Mouse (Mus musculus) MEL (cell line): ENCODE results near the gene Cdc27. TPM values are rescaled to one million over a fixed set of nuclear protein-coding genes. Genes with fewer than 3 reads are reported as not detected.

Experiments used
- DNase-seq: peaks from one replicate; pipeline ENCODE4 v3.0.0; 2011; ENCODE audit warnings: low read depth, low spot score
- H3K27ac ChIP-seq: 2 replicates; pipeline ENCODE4 v1.5.1; 2012; ENCODE audit warnings: low read depth, mild to moderate bottlenecking, control low read depth, low read length, moderate library complexity; ENCODE audit not compliant: control insufficient read depth
- H3K27me3 ChIP-seq, 2 experiments: fragments of 150-350 bp in 1 of 2; sonication (generic) in 1 of 2; 2 replicates each; pipeline ENCODE4 v1.6.1; 2012; ENCODE audit warnings: low read length in 2 of 2, mild to moderate bottlenecking in 2 of 2, improper control_type of control experiment in 1 of 2, moderate library complexity in 1 of 2; ENCODE audit not compliant: insufficient read depth in 2 of 2, control insufficient read depth in 1 of 2
- H3K36me3 ChIP-seq, 2 experiments: 2 replicates each; pipeline ENCODE4 v1.6.1; 2012 to 2014; ENCODE audit warnings: low read length in 2 of 2, improper control_type of control experiment in 1 of 2, inconsistent platforms in 1 of 2, mild to moderate bottlenecking in 1 of 2; ENCODE audit not compliant: insufficient read depth in 2 of 2, control insufficient read depth in 1 of 2
- H3K4me1 ChIP-seq, 2 experiments: fragments of 150-350 bp in 1 of 2; sonication (generic) in 1 of 2; 2 replicates each; pipeline ENCODE4 v1.6.1; 2012; ENCODE audit warnings: low read length in 2 of 2, improper control_type of control experiment in 1 of 2, mild to moderate bottlenecking in 1 of 2; ENCODE audit not compliant: insufficient read depth in 2 of 2, control insufficient read depth in 1 of 2
- H3K4me3 ChIP-seq, 2 experiments: fragments of 150-350 bp in 1 of 2; sonication (generic) in 1 of 2; 2 replicates each; pipeline ENCODE4 v1.5.1; 2012; ENCODE audit warnings: low read depth in 2 of 2, low read length in 2 of 2, mild to moderate bottlenecking in 2 of 2, moderate library complexity in 2 of 2, control low read depth in 1 of 2, improper control_type of control experiment in 1 of 2; ENCODE audit not compliant: control insufficient read depth in 1 of 2, insufficient read depth in 1 of 2
- H3K79me2 ChIP-seq: 2 replicates; pipeline ENCODE4 v1.6.1; 2012; ENCODE audit warnings: mild to moderate bottlenecking, low read length, moderate library complexity; ENCODE audit not compliant: control insufficient read depth, poor library complexity, insufficient read depth
- H3K9ac ChIP-seq: 2 replicates; pipeline ENCODE4 v1.6.1; 2012; ENCODE audit warnings: low read depth, mild to moderate bottlenecking, control low read depth, low read length, moderate library complexity; ENCODE audit not compliant: control insufficient read depth, poor library complexity, severe bottlenecking
- H3K9me3 ChIP-seq: fragments of 150-350 bp; sonication (generic); replicated peaks from 2 replicates; pipeline ENCODE4 v1.6.1; 2012; ENCODE audit warnings: mild to moderate bottlenecking, low read length, improper control_type of control experiment, moderate library complexity; ENCODE audit not compliant: insufficient read depth
- CTCF ChIP-seq, 3 experiments: IDR thresholded peaks in 2 of 3; conservative IDR thresholded peaks in 1 of 3; 2 replicates each; pipeline ENCODE4 v1.5.1; 2011 to 2012; ENCODE audit warnings: low read length in 3 of 3, low read depth in 2 of 3, mild to moderate bottlenecking in 2 of 3, improper control_type of control experiment in 1 of 3, inconsistent platforms in 1 of 3, mixed read lengths in 1 of 3, moderate library complexity in 1 of 3; ENCODE audit not compliant: control insufficient read depth in 1 of 3, insufficient read depth in 1 of 3, poor library complexity in 1 of 3, severe bottlenecking in 1 of 3
- EP300 ChIP-seq, 2 experiments: IDR thresholded peaks; 2 replicates each; pipeline ENCODE4 v1.6.1; 2011; ENCODE audit warnings: improper control_type of control experiment in 2 of 2, low read length in 2 of 2, low read depth in 1 of 2, mild to moderate bottlenecking in 1 of 2
- ETS1 ChIP-seq: IDR thresholded peaks from 2 replicates; pipeline ENCODE4 v1.6.1; 2012; ENCODE audit warnings: low read depth, mild to moderate bottlenecking, inconsistent platforms, low read length, improper control_type of control experiment, moderate library complexity
- GABPA ChIP-seq: IDR thresholded peaks from 2 replicates; pipeline ENCODE4 v1.6.1; 2012; ENCODE audit warnings: low read depth, mild to moderate bottlenecking, inconsistent platforms, low read length, improper control_type of control experiment, moderate library complexity
- GATA1 ChIP-seq: IDR thresholded peaks from 2 replicates; pipeline ENCODE4 v1.6.1; 2011; ENCODE audit warnings: low read depth, low read length, improper control_type of control experiment
- MAFK ChIP-seq: IDR thresholded peaks from 2 replicates; pipeline ENCODE4 v1.6.1; 2011; ENCODE audit warnings: low read depth, mild to moderate bottlenecking, low read length, improper control_type of control experiment, borderline replicate concordance
- MAX ChIP-seq: IDR thresholded peaks from 2 replicates; pipeline ENCODE4 v1.6.1; 2011; ENCODE audit warnings: low read length, improper control_type of control experiment
- MEF2A ChIP-seq: IDR thresholded peaks from 2 replicates; pipeline ENCODE4 v1.6.1; 2014; ENCODE audit warnings: low read depth, mild to moderate bottlenecking, inconsistent platforms, low read length, improper control_type of control experiment; ENCODE audit not compliant: poor library complexity, insufficient replicate concordance, severe bottlenecking; ENCODE audit errors: extremely low read depth
- MXI1 ChIP-seq: IDR thresholded peaks from 2 replicates; pipeline ENCODE4 v1.6.1; 2011; ENCODE audit warnings: mild to moderate bottlenecking, low read depth, low read length, improper control_type of control experiment
- MYC ChIP-seq: IDR thresholded peaks from 2 replicates; pipeline ENCODE4 v1.6.1; 2011; ENCODE audit warnings: low read depth, mild to moderate bottlenecking, low read length, improper control_type of control experiment, moderate library complexity
- POLR2A ChIP-seq, 2 experiments: IDR thresholded peaks; 2 replicates each; pipeline ENCODE4 v1.6.1; 2011 to 2012; ENCODE audit warnings: low read length in 2 of 2, mild to moderate bottlenecking in 2 of 2, control low read depth in 1 of 2, improper control_type of control experiment in 1 of 2, low read depth in 1 of 2, moderate library complexity in 1 of 2; ENCODE audit not compliant: control insufficient read depth in 1 of 2, insufficient read depth in 1 of 2, poor library complexity in 1 of 2
- POLR2AphosphoS5 ChIP-seq: IDR thresholded peaks from 2 replicates; pipeline ENCODE4 v1.6.1; 2012; ENCODE audit warnings: low read depth, borderline replicate concordance, mild to moderate bottlenecking, inconsistent platforms, low read length, moderate library complexity, mixed read lengths
- RCOR1 ChIP-seq: IDR thresholded peaks from 2 replicates; pipeline ENCODE4 v1.6.1; 2012; ENCODE audit warnings: low read depth, mild to moderate bottlenecking, inconsistent platforms, low read length, improper control_type of control experiment
- SIN3A ChIP-seq: IDR thresholded peaks from 2 replicates; pipeline ENCODE4 v1.6.1; 2012; ENCODE audit warnings: low read length, improper control_type of control experiment, inconsistent platforms
- TBP ChIP-seq: IDR thresholded peaks from 2 replicates; pipeline ENCODE4 v1.8.0; 2011; ENCODE audit warnings: low read depth, low read length, improper control_type of control experiment
- TCF12 ChIP-seq: IDR thresholded peaks from 2 replicates; pipeline ENCODE4 v1.6.1; 2014; ENCODE audit warnings: low read depth, mild to moderate bottlenecking, inconsistent platforms, low read length, improper control_type of control experiment, moderate library complexity
- UBTF ChIP-seq: IDR thresholded peaks from 2 replicates; pipeline ENCODE4 v1.6.1; 2012; ENCODE audit warnings: low read depth, mild to moderate bottlenecking, inconsistent platforms, low read length, improper control_type of control experiment, moderate library complexity, borderline replicate concordance; ENCODE audit not compliant: insufficient read depth
- USF1 ChIP-seq: IDR thresholded peaks from 2 replicates; pipeline ENCODE4 v1.6.1; 2014; ENCODE audit warnings: low read depth, mild to moderate bottlenecking, inconsistent platforms, low read length, improper control_type of control experiment, moderate library complexity
- USF2 ChIP-seq, 2 experiments: IDR thresholded peaks; 2 replicates each; pipeline ENCODE4 v1.6.1; 2011 to 2012; ENCODE audit warnings: improper control_type of control experiment in 2 of 2, low read length in 2 of 2, borderline replicate concordance in 1 of 2, inconsistent platforms in 1 of 2, low read depth in 1 of 2, mild to moderate bottlenecking in 1 of 2; ENCODE audit not compliant: insufficient read depth in 1 of 2
- ZKSCAN1 ChIP-seq: IDR thresholded peaks from 2 replicates; pipeline ENCODE4 v1.6.1; 2012; ENCODE audit warnings: low read depth, mild to moderate bottlenecking, inconsistent platforms, low read length, improper control_type of control experiment, moderate library complexity
- ZNF384 ChIP-seq: IDR thresholded peaks from 2 replicates; pipeline ENCODE4 v1.6.1; 2012; ENCODE audit warnings: low read depth, mild to moderate bottlenecking, inconsistent platforms, low read length, improper control_type of control experiment
- polyA plus RNA-seq, 2 experiments: library from polyadenylated mRNA; stranded (reverse) in 1 of 2; unstranded in 1 of 2; fragments of >175 nt in 1 of 2; fragments of >200 nt in 1 of 2; gene quantifications; 2 replicates each; pipeline versions ENCODE4 v1.2.1 to v1.2.4; 2012; ENCODE audit warnings: low replicate concordance in 2 of 2, low read depth in 1 of 2; ENCODE audit not compliant: insufficient read length in 2 of 2, insufficient read depth in 1 of 2, missing spikeins in 1 of 2
- total RNA-seq: library from RNA; depleted of rRNA; stranded (reverse); fragments of 300-350 nt; gene quantifications from 2 replicates; pipeline ENCODE4 v1.2.3, GENCODE M21; 2012

Gene Cdc27
- total and polyA plus RNA-seq, 3 experiments = 24.4 to 180 (median 30.4) TPM

DNA sequence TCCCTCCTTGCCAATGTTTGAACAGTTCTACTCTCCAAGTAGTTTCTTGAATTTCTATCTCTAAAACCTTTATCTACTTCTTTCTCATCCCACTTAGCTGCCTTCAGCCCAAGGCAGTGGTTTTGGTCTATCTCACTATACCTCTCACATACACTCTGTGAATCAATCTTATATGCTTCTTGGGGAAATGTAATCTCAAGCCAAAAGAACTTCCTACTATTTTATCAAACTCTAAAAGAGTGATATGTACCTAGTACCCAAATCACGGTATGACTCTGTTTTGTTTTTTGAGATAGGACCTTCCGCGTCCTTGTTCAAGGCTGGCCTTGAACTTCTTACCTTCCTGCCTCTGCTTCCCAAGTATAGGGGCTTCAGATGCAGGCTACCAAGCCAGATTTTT, 2.9 kb downstream of the Cdc27 start:
- no peak overlapping the region for H3K4me3 ChIP-seq

GRCm38 (mm10) chr11:104544507-104544906, 5.9 kb downstream of the Cdc27 start:
- peak; percentile 99 for TF ChIP-seq MAFK
- TF ChIP-seq ETS1 = peak; percentile 53
- peak; percentile 85 for TF ChIP-seq USF1
- peak; percentile 41; the same call in 1 of the 2 replicates for TF ChIP-seq GATA1
- TF ChIP-seq TCF12 = no peak
- Histone ChIP-seq H3K27me3 (no peaks in the 10 kb centered on the region), H3K79me2 (peaks cover 69% of the 10 kb centered on the region), H3K4me1 (peaks cover 29 to 53% of the 10 kb centered on the region in 2 experiments), H3K27ac (0 out of 2 replicates have a peak overlapping the region, but pooled peaks have one; percentile 9), H3K9me3 (no peaks in the 10 kb centered on the region), H3K9ac (no peak overlapping the region), H3K4me3 (no peak overlapping the region), H3K36me3 (peaks cover 8 to 68% of the 10 kb centered on the region in 2 experiments)
- peak; percentile 54 for DNase-seq

More for the DNA sequence above, 2.9 kb downstream of the Cdc27 start:
- peak; percentile 56; the same call in 1 of the 2 replicates for TF ChIP-seq MXI1
- TF ChIP-seq ZNF384 = no peak; the same call in 1 of the 2 replicates
- no peak for TF ChIP-seq TBP
- peak; percentile 47; the same call in 1 of the 2 replicates for TF ChIP-seq ETS1
- no peak for TF ChIP-seq POLR2A (IDR thresholded peaks at IDR 0.05; ENCODE audit: control insufficient read depth in 1 of 2, insufficient read depth in 1 of 2, low read depth in 1 of 2, low read length in 2 of 2, poor library complexity in 1 of 2)
- TF ChIP-seq CTCF (IDR thresholded peaks at IDR 0.05 in 2 of 3, conservative IDR thresholded peaks at IDR 0.05 in 1 of 3; ENCODE audit: control insufficient read depth in 1 of 3, insufficient read depth in 1 of 3, low read depth in 2 of 3, low read length in 3 of 3, poor library complexity in 1 of 3, severe bottlenecking in 1 of 3) = no peak
- peak; percentile 77 for TF ChIP-seq TCF12
- TF ChIP-seq MAFK = peak; percentile 31; the same call in 1 of the 2 replicates
- TF ChIP-seq POLR2AphosphoS5 = no peak
- no peak for TF ChIP-seq MEF2A
- TF ChIP-seq GATA1 = peak; percentile 90
- peak; percentile 99 for TF ChIP-seq RCOR1
- no peak for TF ChIP-seq SIN3A
- TF ChIP-seq MAX = no peak
- TF ChIP-seq USF2 (IDR thresholded peaks at IDR 0.05; ENCODE audit: borderline replicate concordance in 1 of 2, insufficient read depth in 1 of 2, low read depth in 1 of 2, low read length in 2 of 2) = no peak
- TF ChIP-seq GABPA = no peak
- no peak for TF ChIP-seq UBTF
- TF ChIP-seq EP300 (IDR thresholded peaks at IDR 0.05; ENCODE audit: low read depth in 1 of 2, low read length in 2 of 2) = peak; percentile 72 to 76
- no peak for TF ChIP-seq MYC
- TF ChIP-seq ZKSCAN1 = no peak
- DNase-seq = peak; percentile 45
- H3K27ac ChIP-seq = no peak overlapping the region
- H3K9ac ChIP-seq = no peak overlapping the region
- no peaks in the 10 kb centered on the region for H3K9me3 ChIP-seq
- H3K4me1 ChIP-seq = peaks cover 28 to 41% of the 10 kb centered on the region in 2 experiments
- peaks cover 3 to 59% of the 10 kb centered on the region in 2 experiments; a peak in 3 of 4 replicates for H3K36me3 ChIP-seq
- H3K27me3 ChIP-seq = no peaks in the 10 kb centered on the region
- H3K79me2 ChIP-seq = peaks cover 51% of the 10 kb centered on the region
